ENCODE assay signal across 8 mouse cellular contexts in genomic region chr17:33630171-33630895, GRCm38 (mm10). TPM values are rescaled to one million over a fixed set of nuclear protein-coding genes. Genes with fewer than 3 reads are reported as not detected.
DNase-seq lines count a peak whose midpoint lies in the region; ATAC-seq lines count a peak whose summit lies in the region.

No protein-coding gene starts in this region.

- no peaks in the 10 kb centered on the region for H3K9me3 ChIP-seq in kidney, embryonic 16.5 days (ENCODE audit: low read length)
- no peaks in the 10 kb centered on the region for H3K9me3 ChIP-seq in embryonic facial prominence, embryonic 15.5 days (replicated peaks)
- no peaks in the 10 kb centered on the region for H3K9me3 ChIP-seq in limb, embryonic 10.5 days (replicated peaks)
- H3K9me3 ChIP-seq in neural tube, embryonic 13.5 days, result no peaks in the 10 kb centered on the region

- no peaks in the 10 kb centered on the region for H3K27me3 ChIP-seq in kidney, embryonic 16.5 days (ENCODE audit: insufficient read depth, low read length)
- H3K27me3 ChIP-seq in embryonic facial prominence, embryonic 15.5 days, result no peaks in the 10 kb centered on the region
- no peaks in the 10 kb centered on the region for H3K27me3 ChIP-seq in limb, embryonic 10.5 days (ENCODE audit: low read depth, poor library complexity, severe bottlenecking)
- no peaks in the 10 kb centered on the region for H3K27me3 ChIP-seq in neural tube, embryonic 13.5 days

- ATAC-seq in kidney, embryonic 16.5 days (ENCODE audit: low FRiP score, low TSS enrichment), result no peak
- ATAC-seq in embryonic facial prominence, embryonic 15.5 days (ENCODE audit: insufficient number of reproducible peaks, low FRiP score, low TSS enrichment, low read depth), result no peak
- no peak for ATAC-seq in neural tube, embryonic 13.5 days (ENCODE audit: low read depth)

- peak overlapping the region; percentile 88 for H3K4me2 ChIP-seq in kidney, embryonic 16.5 days (replicated peaks; ENCODE audit: low read depth, low read length)
- H3K4me2 ChIP-seq in embryonic facial prominence, embryonic 15.5 days (replicated peaks), result peak overlapping the region; percentile 80
- H3K4me2 ChIP-seq in neural tube, embryonic 13.5 days, result peak overlapping the region; percentile 67

- H3K36me3 ChIP-seq in kidney, embryonic 16.5 days (ENCODE audit: insufficient read depth, low read length), result peaks cover 13% of the 10 kb centered on the region
- peaks cover 19% of the 10 kb centered on the region for H3K36me3 ChIP-seq in embryonic facial prominence, embryonic 15.5 days
- peaks cover 44% of the 10 kb centered on the region for H3K36me3 ChIP-seq in limb, embryonic 10.5 days
- H3K36me3 ChIP-seq in neural tube, embryonic 13.5 days, result peaks cover 39% of the 10 kb centered on the region

- WGBS in kidney, embryonic 16.5 days, result 69% methylated on average over 13 of the region's 13 CpGs
- WGBS in embryonic facial prominence, embryonic 15.5 days, result 67% methylated on average over 13 of the region's 13 CpGs
- 88% methylated on average over 13 of the region's 13 CpGs for WGBS in limb, embryonic 10.5 days
- 84% methylated on average over 13 of the region's 13 CpGs for WGBS in neural tube, embryonic 13.5 days

- DNase-seq in kidney, postnatal 14 days, result no peak
- no peak for DNase-seq in limb, embryonic 10.5 days (ENCODE audit: low spot score)
- DNase-seq in left cerebral cortex, adult 18-20 months (ENCODE audit: low spot score in 2 of 2), result no peak
- DNase-seq in urinary bladder, postnatal 25 days (ENCODE audit: low spot score), result no peak
- DNase-seq in testis, postnatal 10 days (ENCODE audit: low spot score), result no peak

- H3K4me1 ChIP-seq in kidney, embryonic 16.5 days (ENCODE audit: insufficient read depth, low read length), result peaks cover 18% of the 10 kb centered on the region
- peaks cover 21% of the 10 kb centered on the region for H3K4me1 ChIP-seq in embryonic facial prominence, embryonic 15.5 days
- peaks cover 21% of the 10 kb centered on the region for H3K4me1 ChIP-seq in limb, embryonic 10.5 days
- peaks cover 26% of the 10 kb centered on the region for H3K4me1 ChIP-seq in neural tube, embryonic 13.5 days (replicated peaks)

- no peak overlapping the region for H3K9ac ChIP-seq in kidney, embryonic 16.5 days (replicated peaks; ENCODE audit: low read length)
- H3K9ac ChIP-seq in embryonic facial prominence, embryonic 15.5 days, result no peak overlapping the region
- peak overlapping the region; percentile 78; the same call in 1 of the 2 replicates for H3K9ac ChIP-seq in neural tube, embryonic 13.5 days

- H3K4me3 ChIP-seq in kidney, embryonic 16.5 days (ENCODE audit: low read length), result 0 out of 2 replicates have a peak overlapping the region, but pooled peaks have one; percentile 61
- H3K4me3 ChIP-seq in embryonic facial prominence, embryonic 15.5 days (replicated peaks), result no peak overlapping the region
- H3K4me3 ChIP-seq in limb, embryonic 10.5 days, result peak overlapping the region; percentile 84
- H3K4me3 ChIP-seq in neural tube, embryonic 13.5 days, result no peak overlapping the region

- no peak overlapping the region; the same call in 1 of the 2 replicates for H3K27ac ChIP-seq in kidney, embryonic 16.5 days (ENCODE audit: low read length)
- H3K27ac ChIP-seq in embryonic facial prominence, embryonic 15.5 days (replicated peaks), result 0 out of 2 replicates have a peak overlapping the region, but pooled peaks have one; percentile 44
- 0 out of 2 replicates have a peak overlapping the region, but pooled peaks have one; percentile 99 for H3K27ac ChIP-seq in limb, embryonic 10.5 days
- H3K27ac ChIP-seq in neural tube, embryonic 13.5 days (replicated peaks), result no peak overlapping the region

RNA-seq across cellular contexts. Expression of gene Zfp414, which starts 1.4 kb away (rescaled TPM):
- 46.3 and 58.4 TPM in 2 replicates for polyA plus RNA-seq in kidney, embryonic 16.5 days (2015; fragmentation: Nextera tagmentation; extraction: Ambion mirVana)
- polyA plus RNA-seq in embryonic facial prominence, embryonic 15.5 days (2015; fragmentation: Nextera tagmentation; extraction: Ambion mirVana), result 42.9 and 55.7 TPM in 2 replicates
- polyA plus RNA-seq in limb, embryonic 10.5 days (2016; fragmentation: Nextera tagmentation; extraction: Ambion mirVana), result 39.4 and 42.2 TPM in 2 replicates
- 52.2 and 59.8 TPM in 2 replicates for polyA plus RNA-seq in neural tube, embryonic 13.5 days (2015; fragmentation: Nextera tagmentation; extraction: Ambion mirVana)
- 10 to 100 TPM; 44.0 to 46.7 TPM for total RNA-seq in left cerebral cortex, adult 18-20 months (2021)

RNA-seq across cellular contexts. Expression of gene Pram1, which starts 7.5 kb away (rescaled TPM):
- polyA plus RNA-seq in kidney, embryonic 16.5 days (2015; fragmentation: Nextera tagmentation; extraction: Ambion mirVana), result 0.31 and 0.63 TPM in 2 replicates
- 0.99 and 1.1 TPM in 2 replicates for polyA plus RNA-seq in embryonic facial prominence, embryonic 15.5 days (2015; fragmentation: Nextera tagmentation; extraction: Ambion mirVana)
- 0.56 and 0.66 TPM in 2 replicates for polyA plus RNA-seq in limb, embryonic 10.5 days (2016; fragmentation: Nextera tagmentation; extraction: Ambion mirVana)
- 0.36 and 0.80 TPM in 2 replicates for polyA plus RNA-seq in neural tube, embryonic 13.5 days (2015; fragmentation: Nextera tagmentation; extraction: Ambion mirVana)
- under 1 TPM in 1 of 2 experiments, not detected in 1; 0.60 TPM for total RNA-seq in left cerebral cortex, adult 18-20 months (2021)

RNA-seq across cellular contexts. Expression of gene Hnrnpm, which starts 56.3 kb away (rescaled TPM):
- polyA plus RNA-seq in kidney, embryonic 16.5 days (2015; fragmentation: Nextera tagmentation; extraction: Ambion mirVana), result 390 and 407 TPM in 2 replicates
- polyA plus RNA-seq in embryonic facial prominence, embryonic 15.5 days (2015; fragmentation: Nextera tagmentation; extraction: Ambion mirVana), result 281 and 283 TPM in 2 replicates
- polyA plus RNA-seq in limb, embryonic 10.5 days (2016; fragmentation: Nextera tagmentation; extraction: Ambion mirVana), result 481 and 555 TPM in 2 replicates
- polyA plus RNA-seq in neural tube, embryonic 13.5 days (2015; fragmentation: Nextera tagmentation; extraction: Ambion mirVana), result 227 and 230 TPM in 2 replicates
- 100 to 1,000 TPM; 129 to 143 TPM for total RNA-seq in left cerebral cortex, adult 18-20 months (2021)

Comparison
In these comparisons a context has a peak if more than half of its experiments do, and no peak if none do; other contexts are left out.
1. H3K27ac ChIP-seq: peak in embryonic facial prominence, embryonic 15.5 days (single experiment) and limb, embryonic 10.5 days (single experiment); none in kidney, embryonic 16.5 days (single experiment) and neural tube, embryonic 13.5 days (single experiment).
2. H3K4me3 ChIP-seq: peak in kidney, embryonic 16.5 days (single experiment) and limb, embryonic 10.5 days (single experiment); none in embryonic facial prominence, embryonic 15.5 days (single experiment) and neural tube, embryonic 13.5 days (single experiment).
3. Peak in every context shown above with its lines, with median percentiles within 50 percentile points of each other: H3K4me2 ChIP-seq.